Mouse (Mus musculus) adrenal gland, adult 18-20 months (tissue): ENCODE measurements around the gene Zic2. TPM values are rescaled to one million over a fixed set of nuclear protein-coding genes. Genes with fewer than 3 reads are reported as not detected.
"Not testable (repeated sequence)": the region's sequence is repeated elsewhere in the genome, so short reads cannot be mapped to it uniquely, and the experiment has no call there.

ENCODE experiments used
- DNase-seq, 2 experiments: peaks; one replicate each; pipeline ENCODE4 v3.0.0; 2021 to 2022; ENCODE audit warnings: low spot score in 2 of 2
- total RNA-seq, 2 experiments: library from RNA; stranded (reverse); gene quantifications; 1 replicate in 1 of 2; 2 replicates in 1 of 2; pipeline ENCODE4 v1.2.3; 2021

The Zic2 gene
- total RNA-seq, 2 experiments from 2014 or later: not detected

- DNase-seq: no peak
Measured at GRCm38 (mm10) chr14:122461500-122461899, 13.7 kb upstream of the Zic2 start.

GRCm38 (mm10) chr14:122461966-122462365 is 13.3 kb upstream of the Zic2 start:
- no peak for DNase-seq

GRCm38 (mm10) chr14:122462689-122463079 is 12.6 kb upstream of the Zic2 start:
- DNase-seq: no peak

GRCm38 (mm10) chr14:122463080-122463691 is 12.0 kb upstream of the Zic2 start:
- DNase-seq: no peak

GRCm38 (mm10) chr14:122463734-122464341 is 11.4 kb upstream of the Zic2 start:
- not testable (repeated sequence) for DNase-seq

GRCm38 (mm10) chr14:122464351-122464762 is 10.9 kb upstream of the Zic2 start:
- no peak for DNase-seq

- DNase-seq: no peak
Measured at GRCm38 (mm10) chr14:122464763-122465741, 10.2 kb upstream of the Zic2 start, which contains the start of gene Zic5. Gene Zic5 (minus strand): TSS chr14:122465677.

GRCm38 (mm10) chr14:122465931-122466490 is 9.2 kb upstream of the Zic2 start:
- DNase-seq: no peak

- DNase-seq: no peak
Measured at GRCm38 (mm10) chr14:122466756-122467362, 8.4 kb upstream of the Zic2 start.

- DNase-seq: no peak
Measured at GRCm38 (mm10) chr14:122467926-122468841, 7.1 kb upstream of the Zic2 start.

- no peak for DNase-seq
Measured at GRCm38 (mm10) chr14:122468971-122469755, 6.1 kb upstream of the Zic2 start.

GRCm38 (mm10) chr14:122471449-122472085 is 3.7 kb upstream of the Zic2 start:
- no peak for DNase-seq

GRCm38 (mm10) chr14:122472161-122472560 is 3.1 kb upstream of the Zic2 start:
- no peak for DNase-seq

GRCm38 (mm10) chr14:122472647-122473046 is 2.6 kb upstream of the Zic2 start:
- no peak for DNase-seq

GRCm38 (mm10) chr14:122473211-122473751 is 2.0 kb upstream of the Zic2 start:
- DNase-seq: no peak

GRCm38 (mm10) chr14:122474041-122474890 is 969 bp upstream of the Zic2 start:
- DNase-seq: no peak

- no peak for DNase-seq
Measured at GRCm38 (mm10) chr14:122475557-122476040, 364 bp downstream of the Zic2 start.
